Mouse (Mus musculus) spleen, embryonic (tissue): ENCODE measurements around the gene Hoxc11.

Experiments used
- CTCF ChIA-PET: fragments of 350-600 bp; sonication (Branson Sonifier 250); formaldehyde crosslinking; loops from one replicate; lab custom pipeline; 2022; lab: Charles Lee

Gene Hoxc11

GRCm38 (mm10) chr15:102954192-102955006 lies at the start of gene Hoxc11:
Gene Hoxc11 (plus strand): TSS chr15:102954427.
- CTCF ChIA-PET = no interaction called here

DNA sequence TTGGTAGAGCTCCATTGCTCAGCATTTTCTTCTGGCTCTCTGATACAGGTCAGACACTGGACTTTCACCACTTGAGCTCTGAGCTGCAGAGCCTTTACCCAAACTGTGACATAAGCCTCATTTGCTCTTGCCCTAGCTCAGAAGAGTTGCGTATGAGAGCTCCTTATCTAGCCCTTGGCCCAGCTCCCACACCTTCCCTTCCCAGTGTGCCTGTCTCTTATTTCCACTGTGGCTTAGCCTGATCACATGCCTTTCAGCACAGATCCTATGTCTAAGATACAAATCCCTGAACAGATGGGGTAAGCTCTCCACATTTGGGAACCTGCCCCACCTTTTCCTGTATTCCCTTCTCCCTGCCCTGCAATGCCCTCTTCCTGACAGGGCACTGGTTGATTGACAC lies 49.3 kb upstream of the Hoxc11 start:
- CTCF ChIA-PET = no interaction called here

- CTCF ChIA-PET = no interaction called here
Observed at GRCm38 (mm10) chr15:102909536-102909935, 44.7 kb upstream of the Hoxc11 start.

DNA sequence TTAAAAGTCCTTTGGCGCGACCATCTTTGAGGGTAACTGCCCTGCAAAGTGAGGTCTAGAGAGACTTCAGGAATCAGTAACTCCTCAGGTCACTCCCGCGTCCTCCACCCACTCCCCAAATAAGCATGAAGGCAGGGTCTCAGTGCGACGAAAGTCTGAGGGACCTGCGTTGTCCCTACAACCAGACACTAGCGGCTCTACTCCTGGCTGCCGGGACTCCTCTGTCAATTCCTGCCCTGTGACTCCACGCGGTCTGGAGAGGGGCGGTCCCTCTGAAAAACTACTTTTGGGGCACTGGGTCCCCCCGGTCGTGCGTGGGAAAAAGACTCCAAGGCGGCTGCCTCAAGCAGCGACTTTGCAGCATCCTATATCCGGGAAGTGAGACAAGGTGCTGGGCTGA lies 44.2 kb upstream of the Hoxc11 start:
- CTCF ChIA-PET = interaction anchor here (0.6 kb wide), 1 partner anchor 224 kb away, joined by 4 read pairs; no protein-coding TSS in a partner anchor

- CTCF ChIA-PET = interaction anchor here (0.6 kb wide), 1 partner anchor 223 kb away, joined by 4 read pairs; no protein-coding TSS in a partner anchor
Observed at GRCm38 (mm10) chr15:102910496-102911095, 43.6 kb upstream of the Hoxc11 start.

- CTCF ChIA-PET = no interaction called here
Observed at GRCm38 (mm10) chr15:102913038-102913585, 41.1 kb upstream of the Hoxc11 start.

- CTCF ChIA-PET = no interaction called here
Observed at GRCm38 (mm10) chr15:102917972-102918572, 36.2 kb upstream of the Hoxc11 start.

GRCm38 (mm10) chr15:102918611-102919265 lies 35.5 kb upstream of the Hoxc11 start:
- CTCF ChIA-PET = no interaction called here

GRCm38 (mm10) chr15:102919336-102920180 lies 34.7 kb upstream of the Hoxc11 start:
- CTCF ChIA-PET = no interaction called here

DNA sequence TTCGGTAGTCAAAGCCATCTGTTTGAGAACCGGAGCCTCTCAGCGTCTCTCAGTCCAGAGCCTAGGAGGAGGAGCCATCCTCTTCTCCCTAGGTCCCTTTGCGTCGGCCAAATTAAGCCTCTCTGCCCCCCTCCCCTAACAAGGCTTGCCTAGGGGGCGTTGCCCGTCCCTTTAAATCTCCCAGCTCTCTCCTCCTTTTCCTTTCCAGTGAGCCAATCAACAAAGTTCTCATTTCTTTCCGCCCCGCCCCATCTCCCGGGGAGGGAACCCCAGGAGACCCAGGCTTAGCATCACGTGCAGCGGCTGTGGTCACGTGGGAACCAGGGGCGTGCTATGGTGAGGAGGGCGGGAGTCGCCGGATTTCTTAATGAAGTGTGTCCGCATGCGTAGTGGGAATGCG lies 33.6 kb upstream of the Hoxc11 start:
- CTCF ChIA-PET = no interaction called here

DNA sequence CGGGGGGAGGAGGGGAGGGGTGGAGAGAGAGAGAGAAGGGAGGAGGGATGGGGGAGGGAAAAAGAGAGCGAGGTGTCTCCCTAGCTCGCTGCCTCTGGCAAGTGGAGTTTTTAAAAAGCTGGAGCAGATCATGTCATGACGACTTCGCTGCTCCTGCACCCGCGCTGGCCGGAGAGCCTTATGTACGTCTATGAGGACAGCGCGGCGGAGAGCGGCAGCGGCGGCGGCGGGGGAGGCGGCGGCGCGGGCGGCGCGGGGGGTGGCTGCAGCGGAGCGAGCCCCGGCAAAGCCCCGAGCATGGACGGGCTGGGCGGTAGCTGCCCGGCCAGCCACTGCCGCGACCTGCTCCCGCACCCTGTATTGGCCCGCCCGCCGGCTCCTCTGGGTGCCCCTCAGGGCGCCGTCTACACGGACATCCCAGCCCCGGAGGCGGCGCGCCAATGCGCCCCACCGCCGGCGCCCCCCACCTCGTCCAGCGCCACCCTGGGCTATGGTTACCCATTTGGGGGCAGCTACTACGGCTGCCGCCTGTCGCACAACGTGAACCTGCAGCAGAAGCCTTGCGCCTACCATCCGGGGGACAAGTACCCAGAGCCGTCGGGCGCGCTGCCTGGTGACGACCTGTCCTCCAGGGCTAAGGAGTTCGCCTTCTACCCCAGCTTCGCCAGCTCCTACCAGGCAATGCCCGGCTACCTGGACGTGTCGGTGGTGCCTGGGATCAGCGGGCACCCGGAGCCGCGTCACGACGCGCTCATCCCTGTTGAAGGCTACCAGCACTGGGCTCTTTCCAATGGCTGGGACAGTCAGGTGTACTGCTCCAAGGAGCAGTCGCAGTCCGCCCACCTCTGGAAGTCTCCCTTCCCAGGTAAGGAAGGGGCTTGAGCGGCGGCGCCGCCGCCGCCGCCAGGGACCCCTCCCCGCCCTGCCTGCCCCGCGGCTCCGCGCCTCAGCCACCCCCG lies 32.9 kb upstream of the Hoxc11 start, which contains the start of gene Hoxc13:
TSS of gene Hoxc13 (plus strand) at position 51 of the 959 bp plus-strand sequence.
- CTCF ChIA-PET = no interaction called here

- CTCF ChIA-PET = no interaction called here
Observed at GRCm38 (mm10) chr15:102922012-102922362, 32.2 kb upstream of the Hoxc11 start.

GRCm38 (mm10) chr15:102922636-102923500 lies 31.4 kb upstream of the Hoxc11 start:
- CTCF ChIA-PET = no interaction called here

- CTCF ChIA-PET = interaction anchor here (0.6 kb wide), 1 partner anchor 23 kb away, joined by 3 read pairs; no protein-coding TSS in a partner anchor
Observed at GRCm38 (mm10) chr15:102927032-102927645, 27.1 kb upstream of the Hoxc11 start.

DNA sequence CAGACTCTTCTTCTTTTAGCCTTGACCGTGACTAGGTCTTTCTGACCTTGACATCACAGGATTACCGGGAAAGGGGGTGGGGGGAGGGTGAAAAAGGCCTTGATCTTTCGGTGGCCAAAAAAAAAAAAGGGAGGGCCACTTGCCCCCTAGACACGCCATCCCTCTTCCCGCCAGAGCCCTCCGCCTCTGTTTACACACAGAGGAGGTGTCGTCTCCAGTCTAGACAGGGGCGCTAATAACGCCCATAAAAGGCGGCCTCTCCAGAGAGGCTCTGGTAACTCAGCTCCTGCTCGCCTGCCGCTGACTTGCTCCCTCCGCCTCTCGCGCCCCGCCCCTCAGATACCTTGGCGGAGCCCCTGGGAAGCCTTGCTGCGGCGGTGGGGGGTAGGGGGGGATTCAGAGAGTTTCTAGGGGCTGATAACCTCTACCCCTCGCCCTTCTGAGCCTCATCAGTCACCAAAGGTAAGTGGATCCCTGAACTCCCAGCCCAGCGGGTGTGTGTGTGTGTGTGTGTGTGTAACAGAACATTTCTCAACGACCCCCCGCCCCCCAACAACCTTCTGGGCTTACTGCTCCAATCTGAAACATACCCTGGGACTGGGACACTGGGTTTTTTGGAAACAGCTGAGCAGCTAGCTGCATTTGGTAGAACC lies 22.4 kb upstream of the Hoxc11 start:
- CTCF ChIA-PET = no interaction called here

DNA sequence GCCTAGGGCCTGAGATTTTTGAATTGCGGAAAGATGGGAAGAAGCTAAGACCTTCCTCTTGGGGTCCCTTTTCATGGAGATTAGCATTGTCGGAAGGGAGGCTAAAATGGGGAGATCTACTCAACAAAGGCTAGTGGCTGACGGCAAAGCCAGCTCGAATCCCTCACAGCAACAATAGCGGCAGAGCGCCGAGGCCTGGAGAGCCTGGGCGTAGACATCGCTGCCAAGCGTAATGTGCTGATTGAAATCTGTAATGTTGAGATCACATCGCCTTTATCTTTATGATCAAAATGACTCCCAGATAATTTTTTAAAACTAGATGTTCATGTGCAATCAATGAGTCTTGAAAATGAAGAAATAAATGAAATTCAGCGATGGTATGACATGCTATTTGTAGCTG lies 19.8 kb upstream of the Hoxc11 start:
- CTCF ChIA-PET = no interaction called here

DNA sequence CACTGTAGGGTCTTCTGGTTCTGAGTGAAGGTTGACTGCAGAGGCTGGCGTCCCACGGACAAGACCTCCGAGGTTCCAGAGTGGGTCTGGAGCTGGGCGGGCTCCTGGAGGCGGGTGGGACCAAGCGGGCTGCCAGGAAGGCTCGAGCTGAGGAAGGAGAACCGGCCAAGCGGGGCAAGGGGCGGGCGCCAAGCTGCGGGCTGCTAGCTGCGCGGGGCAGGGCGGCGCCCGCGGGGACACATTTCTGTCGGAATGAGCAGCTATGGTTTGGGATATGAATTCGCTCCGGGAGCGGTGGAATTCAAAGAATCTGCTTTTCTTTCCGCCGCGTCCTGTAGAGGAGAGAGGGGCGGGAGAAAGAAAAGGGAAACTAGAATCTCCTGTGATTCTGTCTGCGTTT lies 19.3 kb upstream of the Hoxc11 start:
- CTCF ChIA-PET = no interaction called here
